Mouse (Mus musculus): Measurements from ENCODE around the gene Olfm4. TPM values are rescaled to one million over a fixed set of nuclear protein-coding genes. Genes with fewer than 3 reads are reported as not detected.

Olfm4 gene
- polyA plus RNA-seq, 1 experiment from 2014 or later, result 0.81 TPM

GRCm38 (mm10) chr14:79985696-79986095 is 1.8 kb downstream of the Olfm4 start:
- Histone ChIP-seq H3K4me2 (no peak overlapping the region), H3K27me3 (no peaks in the 10 kb centered on the region), H3K36me3 (no peaks in the 10 kb centered on the region), H3K27ac (no peak overlapping the region), H3K4me1 (replicated peaks) (no peaks in the 10 kb centered on the region), H3K4me3 (no peak overlapping the region), H3K9me3 (no peaks in the 10 kb centered on the region), H3K9ac (no peak overlapping the region)
- ATAC-seq (ENCODE audit: low FRiP score), result no peak
- WGBS, result 91% methylated on average over 2 of the region's 2 CpGs

- H3K9me3 ChIP-seq, result no peaks in the 10 kb centered on the region
Measured at GRCm38 (mm10) chr14:79986831-79987230, 3.0 kb downstream of the Olfm4 start.

GRCm38 (mm10) chr14:79989785-79990184 is 5.9 kb downstream of the Olfm4 start:
- Histone ChIP-seq H3K4me3 (no peak overlapping the region), H3K27ac (no peak overlapping the region), H3K4me1 (replicated peaks) (no peaks in the 10 kb centered on the region), H3K9me3 (no peaks in the 10 kb centered on the region), H3K9ac (no peak overlapping the region), H3K36me3 (no peaks in the 10 kb centered on the region), H3K4me2 (no peak overlapping the region), H3K27me3 (no peaks in the 10 kb centered on the region)
- 64% methylated on average over 4 of the region's 4 CpGs for WGBS
- no peak for ATAC-seq (ENCODE audit: low FRiP score)

More at GRCm38 (mm10) chr14:79986831-79987230, 3.0 kb downstream of the Olfm4 start:
- H3K27me3 ChIP-seq, result no peaks in the 10 kb centered on the region
- H3K4me1 ChIP-seq (replicated peaks), result no peaks in the 10 kb centered on the region
- ATAC-seq (ENCODE audit: low FRiP score), result no peak
- no peaks in the 10 kb centered on the region for H3K36me3 ChIP-seq
- no peak overlapping the region for H3K27ac ChIP-seq
- WGBS, result 57% methylated on average over 8 of the region's 8 CpGs
- H3K9ac ChIP-seq, result no peak overlapping the region
- no peak overlapping the region for H3K4me3 ChIP-seq
- H3K4me2 ChIP-seq, result no peak overlapping the region

- Histone ChIP-seq H3K9ac (no peak overlapping the region), H3K27ac (no peak overlapping the region), H3K4me2 (no peak overlapping the region), H3K9me3 (no peaks in the 10 kb centered on the region), H3K4me1 (replicated peaks) (no peaks in the 10 kb centered on the region), H3K4me3 (no peak overlapping the region), H3K36me3 (no peaks in the 10 kb centered on the region), H3K27me3 (no peaks in the 10 kb centered on the region)
- WGBS, result 59% methylated on average over 5 of the region's 5 CpGs
- ATAC-seq (ENCODE audit: low FRiP score), result no peak
Measured at GRCm38 (mm10) chr14:79990547-79990946, 6.7 kb downstream of the Olfm4 start.

GRCm38 (mm10) chr14:79997534-79997933 is 13.7 kb downstream of the Olfm4 start:
- H3K9ac ChIP-seq, result no peak overlapping the region
- WGBS, result 45% methylated on average over 4 of the region's 4 CpGs
- H3K4me2 ChIP-seq, result no peak overlapping the region
- no peaks in the 10 kb centered on the region for H3K27me3 ChIP-seq
- H3K4me3 ChIP-seq, result no peak overlapping the region
- no peak for ATAC-seq (ENCODE audit: low FRiP score)
- no peaks in the 10 kb centered on the region for H3K36me3 ChIP-seq
- 0 out of 2 replicates have a peak overlapping the region, but pooled peaks have one; percentile 52 for H3K27ac ChIP-seq
- peaks cover 11% of the 10 kb centered on the region; the same call in 1 of the 2 replicates for H3K4me1 ChIP-seq (replicated peaks)
- no peaks in the 10 kb centered on the region for H3K9me3 ChIP-seq

GRCm38 (mm10) chr14:80000110-80000531 is 16.2 kb downstream of the Olfm4 start:
- H3K27me3 ChIP-seq, result no peaks in the 10 kb centered on the region
- ATAC-seq (ENCODE audit: low FRiP score), result no peak
- WGBS, result 66% methylated on average over 8 of the region's 8 CpGs

GRCm38 (mm10) chr14:80007686-80008085 is 23.8 kb downstream of the Olfm4 start:
- no peak overlapping the region for H3K4me3 ChIP-seq
- H3K4me2 ChIP-seq, result no peak overlapping the region
- ATAC-seq (ENCODE audit: low FRiP score), result no peak
- H3K9ac ChIP-seq, result no peak overlapping the region
- H3K36me3 ChIP-seq, result no peaks in the 10 kb centered on the region
- H3K9me3 ChIP-seq, result no peaks in the 10 kb centered on the region
- WGBS, result 86% methylated on average over 3 of the region's 3 CpGs
- 0 out of 2 replicates have a peak, but pooled peaks cover 3% of the 10 kb centered on the region for H3K4me1 ChIP-seq (replicated peaks)
- no peaks in the 10 kb centered on the region for H3K27me3 ChIP-seq
- H3K27ac ChIP-seq, result no peak overlapping the region

More at GRCm38 (mm10) chr14:80000110-80000531, 16.2 kb downstream of the Olfm4 start:
- Histone ChIP-seq H3K36me3 (no peaks in the 10 kb centered on the region), H3K27ac (no peak overlapping the region), H3K4me2 (no peak overlapping the region), H3K9me3 (no peaks in the 10 kb centered on the region), H3K4me3 (no peak overlapping the region), H3K9ac (no peak overlapping the region), H3K4me1 (replicated peaks) (peaks cover 11% of the 10 kb centered on the region; the same call in 1 of the 2 replicates)

GRCm38 (mm10) chr14:80010426-80010825 is 26.5 kb downstream of the Olfm4 start:
- peaks cover 23% of the 10 kb centered on the region; the same call in 1 of the 2 replicates for H3K4me1 ChIP-seq (replicated peaks)
- no peak overlapping the region for H3K4me3 ChIP-seq
- ATAC-seq (ENCODE audit: low FRiP score), result no peak
- no peaks in the 10 kb centered on the region for H3K27me3 ChIP-seq
- H3K36me3 ChIP-seq, result no peaks in the 10 kb centered on the region
- no peak overlapping the region for H3K4me2 ChIP-seq
- no peak overlapping the region for H3K9ac ChIP-seq
- no peaks in the 10 kb centered on the region for H3K9me3 ChIP-seq
- WGBS, result 93% methylated on average over 3 of the region's 3 CpGs
- H3K27ac ChIP-seq, result no peak overlapping the region

GRCm38 (mm10) chr14:80014966-80015365 is 31.1 kb downstream of the Olfm4 start:
- no peaks in the 10 kb centered on the region for H3K27me3 ChIP-seq
- 25% methylated on average over 6 of the region's 6 CpGs for WGBS
- no peak for ATAC-seq (ENCODE audit: low FRiP score)
- no peak overlapping the region for H3K4me2 ChIP-seq
- H3K4me1 ChIP-seq (replicated peaks), result peaks cover 26% of the 10 kb centered on the region; the same call in 1 of the 2 replicates
- no peak overlapping the region for H3K27ac ChIP-seq
- H3K4me3 ChIP-seq, result no peak overlapping the region
- H3K9me3 ChIP-seq, result no peaks in the 10 kb centered on the region
- no peaks in the 10 kb centered on the region for H3K36me3 ChIP-seq
- no peak overlapping the region for H3K9ac ChIP-seq

GRCm38 (mm10) chr14:80016112-80016511 is 32.2 kb downstream of the Olfm4 start:
- no peaks in the 10 kb centered on the region for H3K27me3 ChIP-seq
- ATAC-seq (ENCODE audit: low FRiP score), result no peak
- no peaks in the 10 kb centered on the region for H3K36me3 ChIP-seq
- no peak overlapping the region for H3K9ac ChIP-seq
- no peak overlapping the region for H3K4me3 ChIP-seq
- no peak overlapping the region for H3K27ac ChIP-seq
- no peaks in the 10 kb centered on the region for H3K9me3 ChIP-seq
- H3K4me2 ChIP-seq, result no peak overlapping the region
- peaks cover 26% of the 10 kb centered on the region; the same call in 1 of the 2 replicates for H3K4me1 ChIP-seq (replicated peaks)

- no peaks in the 10 kb centered on the region; the same call in 1 of the 2 replicates for H3K4me1 ChIP-seq (replicated peaks)
- H3K36me3 ChIP-seq, result no peaks in the 10 kb centered on the region
- WGBS, result 80% methylated on average over 6 of the region's 6 CpGs
- no peaks in the 10 kb centered on the region for H3K9me3 ChIP-seq
- H3K9ac ChIP-seq, result no peak overlapping the region
- H3K27ac ChIP-seq, result no peak overlapping the region
- no peaks in the 10 kb centered on the region for H3K27me3 ChIP-seq
- H3K4me2 ChIP-seq, result no peak overlapping the region
- no peak for ATAC-seq (ENCODE audit: low FRiP score)
- H3K4me3 ChIP-seq, result no peak overlapping the region
Measured at GRCm38 (mm10) chr14:80026078-80026477, 42.2 kb downstream of the Olfm4 start.

- H3K4me1 ChIP-seq (replicated peaks), result no peaks in the 10 kb centered on the region
- H3K4me2 ChIP-seq, result no peak overlapping the region
- no peaks in the 10 kb centered on the region for H3K9me3 ChIP-seq
- H3K27me3 ChIP-seq, result no peaks in the 10 kb centered on the region
- no peak for ATAC-seq (ENCODE audit: low FRiP score)
- H3K4me3 ChIP-seq, result no peak overlapping the region
- H3K36me3 ChIP-seq, result no peaks in the 10 kb centered on the region
- no peak overlapping the region for H3K27ac ChIP-seq
- 84% methylated on average over 3 of the region's 3 CpGs for WGBS
- H3K9ac ChIP-seq, result no peak overlapping the region
Measured at GRCm38 (mm10) chr14:80029297-80030001, 45.6 kb downstream of the Olfm4 start.

All from hindbrain, embryonic 13.5 days (tissue).